Mouse (Mus musculus) urinary bladder, postnatal 36 days (tissue): Measurements from ENCODE around the gene Vmn2r15.

Source experiments
- DNase-seq, 2 experiments: peaks; one replicate each; pipeline ENCODE4 v3.0.0; 2022; ENCODE audit warnings: low spot score in 2 of 2, mixed read lengths in 1 of 2

Gene Vmn2r15

GRCm38 (mm10) chr5:109297544-109297943 is at the start of gene Vmn2r15:
Vmn2r15 (minus strand) TSS chr5:109297644.
- DNase-seq, result no peak

- DNase-seq, result no peak
These were observed 32.4 kb upstream of the Vmn2r15 start, which contains the start of gene Vmn2r16 for GRCm38 (mm10) chr5:109329862-109330261. Vmn2r16 (plus strand) TSS chr5:109330162.

GRCm38 (mm10) chr5:109294655-109295054 is 2.8 kb downstream of the Vmn2r15 start:
- DNase-seq, result no peak
